Mouse (Mus musculus) cerebellum, adult 2 months (tissue): ENCODE data around the gene Lrrc36.

Source experiments
- CTCF ChIP-seq: fragments of 200-500 bp; IDR thresholded peaks from 2 replicates; pipeline ENCODE4 v1.5.1; 2011; ENCODE audit warnings: low read depth, mild to moderate bottlenecking, control low read depth, low read length, moderate library complexity, borderline replicate concordance; ENCODE audit not compliant: insufficient read depth
- POLR2A ChIP-seq: fragments of 200-500 bp; IDR thresholded peaks from 2 replicates; pipeline ENCODE4 v1.6.1; 2011; ENCODE audit warnings: low read length, control low read depth, borderline replicate concordance; ENCODE audit not compliant: insufficient read depth

- TF ChIP-seq CTCF (no peak), POLR2A (no peak)
Measured at GRCm38 (mm10) chr8:105387151-105387550, 26.2 kb upstream of the Lrrc36 start.
